Mouse (Mus musculus): ENCODE measurements around the gene Scel.

GRCm38 (mm10) chr14:103652524-103652923 lies 139.4 kb downstream of the Scel start:
- TF ChIP-seq CTCF (IDR thresholded peaks at IDR 0.05; ENCODE audit: insufficient read depth, low read depth, low read length) (no peak), POLR2A (IDR thresholded peaks at IDR 0.05; ENCODE audit: insufficient read depth, low read depth, low read length) (no peak)

Measured in olfactory bulb, adult 2 months (tissue).